Mouse (Mus musculus) testis, adult 2 months (tissue): Measurements from ENCODE around the gene Fnip2.

Source experiments
- CTCF ChIP-seq: fragments of 200-500 bp; IDR thresholded peaks from 2 replicates; pipeline ENCODE4 v1.5.1; 2012; ENCODE audit warnings: low read depth, mild to moderate bottlenecking, inconsistent platforms, low read length, moderate library complexity; ENCODE audit not compliant: control insufficient read depth, insufficient read depth, insufficient replicate concordance
- POLR2A ChIP-seq: fragments of 200-500 bp; IDR thresholded peaks from 2 replicates; pipeline ENCODE4 v1.6.1; 2012; ENCODE audit warnings: low read depth, mild to moderate bottlenecking, inconsistent platforms, low read length, moderate library complexity; ENCODE audit not compliant: control insufficient read depth

- no peak for TF ChIP-seq CTCF
- no peak for TF ChIP-seq POLR2A
Observed at GRCm38 (mm10) chr3:79595468-79595867, 27.9 kb upstream of the Fnip2 start.
